Mouse (Mus musculus): ENCODE results near the gene Atg13. TPM values are rescaled to one million over a fixed set of nuclear protein-coding genes. Genes with fewer than 3 reads are reported as not detected.

Atg13 gene
- total RNA-seq, 1 experiment = 18.7 TPM

DNA sequence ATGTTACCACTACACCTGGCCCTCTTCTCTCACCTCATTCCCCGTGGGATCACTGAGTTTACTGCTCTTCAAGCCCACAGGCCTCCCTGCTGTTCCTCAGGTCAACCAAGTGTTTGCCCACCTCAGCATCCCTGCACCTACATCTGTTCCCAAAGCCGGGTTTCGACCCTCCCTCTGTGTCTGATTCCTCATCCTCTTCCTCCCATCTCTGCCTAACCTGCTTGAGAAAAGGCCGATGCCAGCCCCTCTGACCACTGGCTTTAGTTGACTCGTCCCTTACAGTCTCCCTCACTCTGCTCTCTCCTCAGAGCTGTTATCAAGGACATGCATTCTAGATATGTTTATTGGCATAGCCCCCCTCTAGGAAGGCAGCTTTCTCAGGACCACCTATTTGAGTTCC is 82.9 kb downstream of the Atg13 start:
- Histone ChIP-seq H3K4me1 (ENCODE audit: control insufficient read depth in 2 of 2, insufficient read depth in 2 of 2, low read length in 2 of 2, poor library complexity in 1 of 2) (0 out of 4 replicates have a peak, but pooled peaks cover 0 to 4% of the 10 kb centered on the region in 2 experiments), H3K9ac (ENCODE audit: insufficient read depth, low read depth, low read length, poor library complexity, severe bottlenecking) (no peak overlapping the region), H3K4me3 (ENCODE audit: insufficient read depth in 1 of 2, low read depth in 1 of 2, low read length in 2 of 2, poor library complexity in 1 of 2, severe bottlenecking in 1 of 2) (no peak overlapping the region), H3K36me3 (ENCODE audit: control insufficient read depth, insufficient read depth, low read length, poor library complexity, severe bottlenecking) (no peaks in the 10 kb centered on the region; the same call in 1 of the 2 replicates), H3K9me3 (ENCODE audit: control insufficient read depth, insufficient read depth, low read depth, low read length) (no peaks in the 10 kb centered on the region), H3K27ac (ENCODE audit: insufficient read depth, low read depth, low read length, poor library complexity, severe bottlenecking) (no peak overlapping the region)
- in situ Hi-C loops (cut with MboI; ENCODE audit: low sequenced_read_pairs in 2 of 2, unreplicated experiment in 2 of 2) = no loop called here
- DNase-seq (ENCODE audit: low read depth, low spot score) = no peak
- TF ChIP-seq ZC3H11A (IDR thresholded peaks at IDR 0.05; ENCODE audit: borderline replicate concordance, low read depth, low read length) = no peak
- no peak for TF ChIP-seq MAFK (IDR thresholded peaks at IDR 0.05; ENCODE audit: insufficient read depth, low read depth, low read length)
- TF ChIP-seq HCFC1 (IDR thresholded peaks at IDR 0.05; ENCODE audit: borderline replicate concordance, insufficient read depth, low read length) = no peak

Other genes with a start within 250 kb of the Atg13 start
- 59.9 and 68.8 TPM in 2 replicates for gene Ckap5, start 183.8 kb downstream of the Atg13 start, total RNA-seq (2012; rRNA removed)
- 1.4 and 2.0 TPM in 2 replicates for gene F2, start 74.2 kb downstream of the Atg13 start, total RNA-seq (2012; rRNA removed)
- 21.2 and 28.8 TPM in 2 replicates for gene Zfp408, start 60.8 kb downstream of the Atg13 start, total RNA-seq (2012; rRNA removed)
- 28.9 and 49.3 TPM in 2 replicates for gene Arhgap1, start 60.7 kb downstream of the Atg13 start, total RNA-seq (2012; rRNA removed)
- gene Harbi1, start 276 bp upstream of the Atg13 start, total RNA-seq (2012; rRNA removed) = 17.0 and 18.4 TPM in 2 replicates
- gene Ambra1, start 19.6 kb upstream of the Atg13 start, total RNA-seq (2012; rRNA removed) = 26.1 and 27.0 TPM in 2 replicates
- 5.6 and 9.5 TPM in 2 replicates for gene Chrm4, start 216.7 kb upstream of the Atg13 start, total RNA-seq (2012; rRNA removed)
- gene Mdk, start 221.7 kb upstream of the Atg13 start, total RNA-seq (2012; rRNA removed) = 345 and 362 TPM in 2 replicates
- 0.18 and 0.79 TPM in 2 replicates for gene Gm9821, start 235.1 kb upstream of the Atg13 start, total RNA-seq (2012; rRNA removed)